Mouse (Mus musculus): ENCODE measurements around the gene Hdac5. TPM values are rescaled to one million over a fixed set of nuclear protein-coding genes. Genes with fewer than 3 reads are reported as not detected.

The Hdac5 gene
- polyA plus RNA-seq (2017; shearing (Covaris generic)) = 16.7 TPM

DNA sequence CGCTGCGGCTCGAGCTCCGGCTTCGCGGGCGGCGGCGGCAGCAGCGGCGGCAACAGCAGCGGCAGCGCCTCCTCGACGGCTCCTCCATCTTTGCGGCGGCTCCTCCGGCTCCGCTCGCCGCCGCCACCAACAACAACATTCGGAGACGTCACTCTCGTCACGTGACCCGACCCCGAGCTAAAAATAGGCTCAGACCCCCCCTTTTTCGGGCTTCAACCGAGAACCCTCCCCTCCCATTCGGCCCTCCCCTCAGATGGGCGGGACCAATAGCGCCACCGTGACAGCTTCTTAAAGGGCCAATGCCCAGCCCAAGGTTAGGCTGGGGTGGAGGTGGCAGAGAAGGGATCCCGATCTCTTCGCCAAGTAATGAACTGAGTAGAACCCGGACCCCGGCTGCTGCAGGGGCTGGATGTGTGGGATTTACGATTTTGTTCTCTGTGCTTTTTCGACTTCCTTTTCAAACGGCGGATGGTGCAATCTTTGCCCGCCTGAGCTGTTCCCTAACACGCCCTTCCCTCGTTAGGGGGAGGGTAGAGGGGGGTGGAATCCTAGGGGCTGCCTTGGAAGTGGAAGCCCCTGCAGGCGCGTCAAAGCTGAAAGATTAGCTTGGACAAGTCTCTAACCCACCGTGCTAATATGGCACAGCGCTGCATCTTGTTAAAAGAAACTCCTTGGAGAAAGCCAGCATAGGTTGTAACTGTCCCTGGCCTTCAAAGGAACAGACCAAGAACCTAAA, at the start of gene Hdac5:
Gene Hdac5 (minus strand): TSS at position 161 of the 736 bp plus-strand sequence.

DNA sequence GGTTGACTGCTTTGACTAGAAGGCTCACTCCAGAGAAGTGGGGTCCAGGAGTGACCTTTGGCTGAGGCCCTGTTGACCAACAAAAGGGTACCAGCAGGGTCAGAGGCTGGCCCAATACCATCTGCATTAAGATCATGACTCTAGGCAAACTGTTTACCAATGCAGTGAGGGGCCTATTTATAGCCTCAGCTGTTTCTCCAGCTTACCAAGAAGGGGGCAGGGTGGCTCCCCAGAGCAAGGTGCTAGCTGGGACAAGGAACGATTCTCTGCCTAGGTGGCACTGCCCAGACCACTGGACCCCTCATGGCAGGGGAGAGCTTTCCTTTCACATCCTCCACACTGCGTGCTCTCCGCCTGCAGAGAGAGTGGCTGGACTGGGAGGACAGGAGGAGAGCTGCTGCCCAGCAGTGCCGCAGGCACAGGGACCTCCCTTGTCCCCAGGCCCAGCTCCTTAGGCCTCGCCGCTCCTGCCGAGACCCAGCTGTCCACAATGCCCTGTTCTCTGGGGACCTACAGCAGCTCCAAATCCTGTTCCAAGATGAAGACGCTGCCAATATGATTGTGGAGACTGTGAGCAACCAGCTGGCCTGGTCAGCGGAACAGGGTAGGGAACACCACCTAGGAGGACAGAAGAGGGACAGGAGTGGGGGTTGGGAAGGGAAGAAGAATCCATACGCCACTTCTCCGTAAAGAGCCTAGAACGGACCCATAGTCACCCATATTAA, 38.7 kb upstream of the Hdac5 start, which contains the start of gene Asb16:
Gene Asb16 (plus strand): TSS at position 224 of the 725 bp plus-strand sequence.

DNA sequence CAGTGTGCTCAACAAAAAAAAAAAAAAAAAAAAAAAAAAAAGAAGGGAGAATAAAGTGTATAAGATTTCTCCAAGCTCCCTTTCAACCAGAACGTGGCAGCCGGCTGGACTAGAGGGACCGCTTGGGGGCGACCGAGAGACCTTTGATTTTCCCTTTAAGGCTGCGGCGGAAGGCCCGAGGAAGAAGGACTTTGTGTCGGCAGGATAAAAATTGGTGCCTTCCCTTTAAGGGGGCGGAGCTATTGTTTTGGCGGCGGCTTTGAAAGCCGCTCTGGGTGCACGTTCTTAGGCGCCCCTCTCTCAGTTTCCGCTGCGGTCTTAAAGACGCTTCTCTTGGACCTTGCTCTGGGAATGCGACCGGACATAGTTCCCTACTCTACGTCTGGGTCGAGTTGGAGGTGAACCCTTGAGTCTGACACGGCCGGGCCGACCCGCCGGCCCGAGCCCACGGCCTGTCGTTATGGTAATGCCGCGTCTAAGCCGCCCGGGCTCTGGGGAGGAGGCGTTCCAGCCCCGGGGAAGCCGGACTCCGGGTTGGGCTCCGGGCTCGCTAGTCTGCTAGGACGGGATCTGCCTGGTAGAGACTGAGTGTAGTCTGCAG, 18.8 kb upstream of the Hdac5 start, which contains the start of gene BC030867:
Gene BC030867 (plus strand): TSS at position 253 of the 601 bp plus-strand sequence.

DNA sequence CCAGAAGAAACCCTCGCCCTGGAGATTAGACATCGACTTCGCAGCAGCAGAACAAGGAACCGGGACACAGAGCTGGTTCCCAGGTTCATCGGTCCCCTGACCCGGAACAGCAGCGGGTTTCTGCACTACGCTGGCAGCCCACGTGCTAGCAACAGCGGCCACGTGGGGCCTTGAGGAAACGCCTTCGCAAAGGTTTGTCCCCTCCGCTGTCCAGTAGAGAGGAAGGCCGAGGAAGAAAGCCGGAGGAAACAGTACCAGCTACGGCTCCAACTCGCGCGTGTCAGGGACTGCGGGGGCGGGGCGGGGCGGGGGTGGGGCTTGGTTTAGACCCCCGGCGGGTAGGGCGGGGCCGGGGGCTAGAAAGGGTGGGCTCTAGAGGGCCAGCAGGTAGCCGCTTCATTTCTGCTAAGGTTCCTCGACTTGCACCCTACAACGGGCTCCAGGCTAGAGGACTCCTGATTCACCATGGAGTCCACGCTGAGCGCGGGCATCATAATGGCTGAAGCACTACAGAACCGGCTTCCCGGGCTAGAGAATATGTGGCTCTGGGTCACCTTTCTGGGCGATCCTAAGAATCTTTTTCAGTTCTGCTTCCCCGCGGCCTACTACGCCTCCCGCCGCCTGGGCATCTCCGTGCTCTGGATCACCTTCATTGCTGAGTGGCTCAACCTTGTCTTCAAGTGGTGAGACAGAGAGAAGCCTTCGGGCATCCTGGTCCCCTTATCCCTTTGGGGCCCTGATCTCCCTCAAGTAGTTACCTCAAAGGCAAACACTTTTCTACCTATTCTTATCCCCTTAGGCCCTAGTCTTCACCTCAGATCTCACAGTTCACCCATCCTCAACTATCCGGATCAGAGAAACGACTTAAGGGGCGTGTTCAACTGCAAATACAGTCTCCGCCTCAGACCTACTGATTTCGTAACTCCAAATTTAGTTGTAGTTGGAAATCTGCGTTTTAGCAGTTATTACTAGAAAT, 40.2 kb downstream of the Hdac5 start, which contains the start of gene G6pc3:
Gene G6pc3 (plus strand): TSS at position 160 of the 976 bp plus-strand sequence.

DNA sequence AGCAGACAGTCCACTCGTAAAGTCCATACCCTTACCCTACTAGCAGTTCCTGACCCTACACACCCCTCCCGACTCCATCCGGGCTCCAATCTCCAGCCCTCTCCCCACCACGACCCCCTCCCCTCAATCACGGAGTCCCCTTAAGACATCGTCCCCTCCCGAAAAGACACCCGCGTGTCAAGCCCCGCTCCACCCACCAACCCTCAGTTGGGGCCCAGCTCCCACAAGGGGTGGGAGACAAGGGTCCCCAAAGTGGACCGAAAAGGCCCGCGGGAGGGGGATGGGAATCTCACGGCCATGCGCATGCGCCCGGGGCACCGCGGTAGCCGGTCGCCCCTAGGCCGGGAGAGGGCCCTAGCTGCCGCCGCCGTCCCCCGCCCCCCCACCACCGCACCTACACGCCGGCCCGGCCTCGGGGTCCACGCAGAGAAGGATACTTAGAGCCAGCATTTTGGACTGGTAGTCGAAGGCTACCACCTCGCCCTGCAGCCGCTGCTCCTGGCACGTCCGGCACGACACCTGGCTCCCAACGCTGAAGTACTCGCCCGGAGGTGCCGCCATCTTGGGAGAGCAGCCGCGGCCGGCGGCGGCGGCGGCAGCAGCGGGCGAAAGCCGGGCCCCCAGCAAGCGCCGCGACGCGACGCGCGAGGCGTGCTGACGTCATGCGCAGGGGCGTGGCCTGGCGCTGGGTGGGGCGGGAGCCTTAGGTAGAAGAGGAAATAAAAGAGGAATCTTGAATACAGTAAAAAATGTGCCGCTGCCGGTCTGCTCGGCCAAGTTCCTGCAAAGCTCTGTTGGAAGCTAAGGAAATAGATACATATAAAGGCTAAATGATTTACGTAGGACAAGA, 45.1 kb downstream of the Hdac5 start, which contains the start of gene Lsm12:
Gene Lsm12 (minus strand): TSS at position 651 of the 850 bp plus-strand sequence.

DNA sequence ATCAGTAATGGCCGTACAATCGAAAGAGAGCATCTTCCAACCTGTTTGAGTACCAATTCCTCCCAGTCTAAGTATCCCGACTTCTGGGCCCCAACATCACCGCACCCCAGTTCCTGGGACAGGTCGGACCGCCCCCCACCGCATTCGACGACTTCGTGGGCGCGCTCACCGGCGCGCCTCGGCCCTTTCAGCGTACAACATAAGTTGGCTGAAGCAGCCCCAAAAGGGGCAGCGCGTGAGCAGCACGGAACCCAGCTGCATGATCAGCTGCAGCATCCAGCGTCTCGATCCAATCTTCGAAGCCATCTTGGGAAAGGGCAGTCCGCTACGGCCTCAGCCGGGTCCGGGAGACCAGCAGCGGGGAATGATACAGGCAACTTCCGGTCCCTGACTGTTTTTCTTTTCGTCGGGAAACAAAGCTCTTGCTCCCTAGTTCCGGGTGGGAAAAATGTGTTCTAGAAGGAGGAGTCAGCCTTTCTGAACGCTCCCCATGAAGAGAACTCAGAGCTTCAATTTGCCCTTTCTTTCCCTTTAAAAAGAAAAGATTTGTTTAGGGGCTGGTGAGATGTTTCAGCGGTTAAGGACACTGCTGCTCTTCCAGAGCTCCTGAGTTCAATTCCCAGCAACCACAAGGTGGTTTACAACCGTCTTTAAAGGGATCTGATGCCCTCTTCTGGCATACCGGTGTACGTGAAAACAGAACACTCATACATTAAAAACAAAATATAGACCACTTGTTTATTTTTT, 73.8 kb downstream of the Hdac5 start, which contains the start of gene Tmem101:
Gene Tmem101 (minus strand): TSS at position 366 of the 747 bp plus-strand sequence.

DNA sequence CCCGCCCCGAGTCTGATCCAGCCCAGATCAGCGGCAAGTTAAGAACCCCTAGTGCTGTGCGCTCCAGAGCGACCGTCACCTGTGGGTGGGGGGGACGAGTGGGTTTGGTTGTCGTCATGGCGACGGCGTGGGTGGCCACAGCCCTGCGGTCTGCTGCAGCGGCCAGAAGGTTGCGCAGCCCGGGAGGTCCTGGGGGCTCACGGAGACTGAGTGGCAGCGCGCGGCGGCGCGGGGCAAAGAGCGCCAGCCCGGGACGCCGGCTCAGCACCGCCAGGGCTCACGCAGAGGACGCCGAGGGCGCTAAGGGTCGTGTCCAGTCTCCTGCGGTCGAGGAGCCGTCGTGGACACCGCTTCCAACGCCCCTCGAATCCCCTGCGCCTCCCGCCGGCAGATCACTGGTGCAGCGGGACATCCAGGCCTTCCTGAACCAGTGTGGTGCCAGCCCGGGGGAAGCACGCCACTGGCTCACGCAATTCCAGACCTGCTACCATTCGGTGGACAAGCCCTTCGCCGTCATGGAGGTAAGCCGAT, 84.4 kb downstream of the Hdac5 start, which contains the start of gene Nags:
Gene Nags (plus strand): TSS at position 43 of the 531 bp plus-strand sequence.

Other genes with a start within 250 kb of the Hdac5 start
- gene Cfap97d1, start 245.9 kb downstream of the Hdac5 start, polyA plus RNA-seq (2017; shearing (Covaris generic)) = not detected
- 0.29 TPM for gene Dusp3, start 243.2 kb downstream of the Hdac5 start, polyA plus RNA-seq (2017; shearing (Covaris generic))
- not detected for gene Mpp3, start 201.7 kb downstream of the Hdac5 start, polyA plus RNA-seq (2017; shearing (Covaris generic))
- gene Cd300lg, start 188.7 kb downstream of the Hdac5 start, polyA plus RNA-seq (2017; shearing (Covaris generic)) = 0.11 TPM
- 5.7 TPM for gene Mpp2, start 141.7 kb downstream of the Hdac5 start, polyA plus RNA-seq (2017; shearing (Covaris generic))
- gene Ppy, start 128.8 kb downstream of the Hdac5 start, polyA plus RNA-seq (2017; shearing (Covaris generic)) = not detected
- not detected for gene Pyy, start 122.3 kb downstream of the Hdac5 start, polyA plus RNA-seq (2017; shearing (Covaris generic))
- gene Nags, start 84.7 kb downstream of the Hdac5 start, polyA plus RNA-seq (2017; shearing (Covaris generic)) = not detected
- gene Tmem101, start 73.8 kb downstream of the Hdac5 start, polyA plus RNA-seq (2017; shearing (Covaris generic)) = 17.7 TPM
- gene Lsm12, start 44.9 kb downstream of the Hdac5 start, polyA plus RNA-seq (2017; shearing (Covaris generic)) = 56.1 TPM
- 41.3 TPM for gene G6pc3, start 40.5 kb downstream of the Hdac5 start, polyA plus RNA-seq (2017; shearing (Covaris generic))
- 1.3 TPM for gene BC030867, start 18.7 kb upstream of the Hdac5 start, polyA plus RNA-seq (2017; shearing (Covaris generic))
- gene Asb16, start 38.6 kb upstream of the Hdac5 start, polyA plus RNA-seq (2017; shearing (Covaris generic)) = not detected
- gene Tmub2, start 54.8 kb upstream of the Hdac5 start, polyA plus RNA-seq (2017; shearing (Covaris generic)) = 66.9 TPM
- 8.3 TPM for gene Atxn7l3, start 66.5 kb upstream of the Hdac5 start, polyA plus RNA-seq (2017; shearing (Covaris generic))
- 102 TPM for gene Ubtf, start 89.6 kb upstream of the Hdac5 start, polyA plus RNA-seq (2017; shearing (Covaris generic))
- gene Slc4a1, start 136.0 kb upstream of the Hdac5 start, polyA plus RNA-seq (2017; shearing (Covaris generic)) = 5.5 TPM
- 24.5 TPM for gene Rundc3a, start 163.2 kb upstream of the Hdac5 start, polyA plus RNA-seq (2017; shearing (Covaris generic))
- 49.2 TPM for gene Slc25a39, start 177.8 kb upstream of the Hdac5 start, polyA plus RNA-seq (2017; shearing (Covaris generic))
- gene Grn, start 200.1 kb upstream of the Hdac5 start, polyA plus RNA-seq (2017; shearing (Covaris generic)) = 66.1 TPM
- not detected for gene Fam171a2, start 217.5 kb upstream of the Hdac5 start, polyA plus RNA-seq (2017; shearing (Covaris generic))
- gene Itga2b, start 240.0 kb upstream of the Hdac5 start, polyA plus RNA-seq (2017; shearing (Covaris generic)) = 1.0 TPM

All from activated CD4-positive, CD25-positive, alpha-beta regulatory T cell, adult 9 weeks (primary cell).